Mouse (Mus musculus) left cerebral cortex, postnatal 10 days (tissue): ENCODE measurements around the gene Olfr301. TPM values are rescaled to one million over a fixed set of nuclear protein-coding genes. Genes with fewer than 3 reads are reported as not detected.

ENCODE experiments used
- DNase-seq, 2 experiments: peaks; one replicate each; pipeline ENCODE4 v3.0.0; 2021 to 2022; ENCODE audit warnings: low spot score in 2 of 2, mixed read lengths in 1 of 2; ENCODE audit errors: extremely low spot score in 1 of 2
- intact Hi-C: fragments of 180-260 bp; cut with DNase I; formaldehyde crosslinking; loops from one replicate; pipeline ENCODE4 v1.15.1; 2025
- total RNA-seq, 2 experiments: library from RNA; stranded (reverse); gene quantifications; 2 replicates each; pipeline ENCODE4 v1.2.3; 2021

The Olfr301 gene
- total RNA-seq = not detected

DNA sequence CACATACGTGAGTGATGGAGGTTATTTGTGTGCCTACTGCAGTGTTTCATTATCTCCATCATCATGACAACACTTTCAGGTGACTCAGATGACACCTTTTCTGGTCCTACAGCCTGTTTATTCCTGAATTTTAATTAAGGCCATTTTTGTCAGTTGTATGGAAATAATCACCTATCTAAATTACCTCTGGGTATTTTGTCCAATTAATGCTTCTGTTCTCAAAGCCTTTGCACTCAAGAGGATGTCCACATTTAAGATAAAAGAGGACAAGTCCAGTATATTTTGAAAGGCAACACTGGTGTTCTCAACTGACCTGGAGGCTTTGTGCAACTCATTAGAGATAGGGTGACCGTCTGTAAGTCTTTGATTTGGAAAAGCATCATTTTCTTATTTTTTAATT, at the start of gene Olfr301:
Gene Olfr301, plus strand, starts transcription at position 301 of the 400 bp plus-strand sequence.
- intact Hi-C loops = no loop called here

DNA sequence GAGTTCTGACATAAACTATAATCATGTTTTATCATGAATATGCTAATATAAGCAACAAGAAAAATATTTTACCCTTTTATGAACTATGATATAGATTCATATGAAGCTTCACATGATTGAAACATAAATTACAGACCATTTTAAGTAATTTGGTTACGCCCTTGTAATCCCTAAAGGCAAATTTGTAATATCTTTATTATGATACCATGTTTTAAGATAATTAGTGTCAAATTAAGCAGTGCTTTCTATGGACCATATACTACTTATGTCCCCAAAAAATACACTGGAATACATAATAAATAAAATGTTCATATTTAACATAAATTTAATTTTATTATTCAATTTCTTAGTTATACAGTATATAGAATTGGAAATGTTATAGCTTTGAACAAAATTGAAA, 36.8 kb upstream of the Olfr301 start, which contains the start of gene Olfr305:
Gene Olfr305, minus strand, starts transcription at position 101 of the 400 bp plus-strand sequence.
- no peak for DNase-seq
- intact Hi-C loops = no loop called here

More for the DNA sequence above, at the start of gene Olfr301:
- no peak for DNase-seq

DNA sequence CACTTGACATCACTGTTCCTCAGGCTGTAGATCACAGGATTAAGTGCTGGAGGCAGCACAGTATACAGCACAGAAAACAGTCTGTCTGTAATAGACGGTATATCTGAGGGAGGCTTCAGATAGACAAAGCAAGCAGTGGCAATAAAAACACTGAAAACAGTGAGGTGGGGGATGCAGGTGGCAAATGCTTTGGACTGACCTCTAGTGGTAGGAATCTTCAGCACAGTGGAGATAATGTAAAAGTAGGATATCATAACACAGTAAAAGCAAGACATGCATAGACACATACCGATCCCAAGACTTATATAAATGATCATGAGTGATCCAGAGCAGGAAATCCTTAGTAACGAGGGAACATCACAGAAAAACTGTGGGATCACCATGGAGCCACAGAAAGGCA, 17.9 kb upstream of the Olfr301 start:
- intact Hi-C loops = no loop called here
- DNase-seq = no peak

DNA sequence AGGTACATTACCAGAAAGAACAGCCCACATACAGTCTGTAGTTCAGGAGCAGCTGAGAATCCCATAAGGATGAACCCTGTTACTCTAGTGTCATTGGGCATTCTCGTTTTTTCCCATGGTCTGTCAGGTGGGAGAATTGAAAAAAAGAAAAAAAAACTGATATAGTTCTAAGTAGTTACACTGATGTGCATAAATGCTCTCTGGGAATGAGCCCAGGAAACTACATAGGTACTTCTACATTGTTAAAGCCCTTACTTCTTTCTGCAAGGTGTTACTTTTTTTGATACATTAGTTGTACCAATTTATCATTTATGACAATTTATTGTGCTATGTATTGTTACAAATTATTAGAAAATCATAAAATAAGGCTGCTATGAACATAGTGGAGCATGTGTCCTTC, 17.1 kb upstream of the Olfr301 start, which contains the start of gene Olfr304:
Gene Olfr304, minus strand, starts transcription at position 101 of the 400 bp plus-strand sequence.
- DNase-seq = no peak
- intact Hi-C loops = no loop called here

DNA sequence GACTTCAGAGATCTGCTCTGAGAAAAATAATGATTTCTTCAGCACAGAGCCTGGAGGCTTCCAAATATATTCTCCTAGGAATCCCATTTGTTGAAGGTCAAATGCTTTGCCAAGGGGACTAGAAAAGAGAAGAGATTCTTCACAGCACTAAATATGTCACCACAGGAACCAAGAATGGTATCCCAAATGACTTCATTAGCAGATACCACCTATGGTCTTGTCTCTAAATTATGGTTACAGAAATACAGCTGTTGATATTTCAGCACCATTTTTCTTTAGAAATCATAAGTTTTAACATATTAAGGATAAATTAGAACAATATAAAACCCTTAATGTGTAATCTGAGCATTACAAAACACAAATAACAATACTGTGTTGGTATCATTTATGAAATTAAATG, 6.0 kb upstream of the Olfr301 start, which contains the start of gene Olfr303:
Gene Olfr303, minus strand, starts transcription at position 101 of the 400 bp plus-strand sequence.
- no peak for DNase-seq
- intact Hi-C loops = no loop called here

DNA sequence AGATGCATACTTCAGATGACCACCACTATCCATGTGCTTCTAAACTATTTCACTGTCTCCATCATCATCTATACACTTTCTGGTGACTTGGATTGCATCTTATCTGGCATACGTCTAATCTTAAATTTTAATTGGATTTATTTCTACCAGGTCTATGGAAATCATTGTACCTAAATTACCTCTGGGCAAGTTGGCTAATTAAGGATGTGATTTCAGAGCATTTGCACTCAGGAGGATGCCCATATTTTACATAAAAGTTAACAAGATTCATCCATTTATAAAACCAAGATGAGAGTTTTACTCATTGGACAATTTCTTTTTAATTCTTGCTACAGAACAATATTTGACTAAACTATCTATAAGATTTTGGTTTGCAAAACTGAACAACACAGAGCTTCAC, 56.0 kb downstream of the Olfr301 start, which contains the start of gene Olfr299:
Gene Olfr299, plus strand, starts transcription at position 301 of the 400 bp plus-strand sequence.
- no peak for DNase-seq
- intact Hi-C loops = no loop called here

Other genes starting within 250 kb of the Olfr301 start
- not detected for gene Vmn2r75, start 232.1 kb upstream of the Olfr301 start, total RNA-seq
- gene Vmn2r76, start 157.5 kb upstream of the Olfr301 start, total RNA-seq = not detected
- gene Olfr310, start 126.7 kb upstream of the Olfr301 start, total RNA-seq = not detected
- not detected for gene Olfr309, start 90.1 kb upstream of the Olfr301 start, total RNA-seq
- not detected for gene Olfr308, start 78.2 kb upstream of the Olfr301 start, total RNA-seq
- gene Olfr307, start 66.3 kb upstream of the Olfr301 start, total RNA-seq = not detected
- gene Olfr305, start 36.9 kb upstream of the Olfr301 start, total RNA-seq = not detected
- gene Olfr304, start 17.2 kb upstream of the Olfr301 start, total RNA-seq = not detected
- not detected for gene Olfr303, start 6.1 kb upstream of the Olfr301 start, total RNA-seq
- not detected for gene Olfr299, start 56.1 kb downstream of the Olfr301 start, total RNA-seq
- gene Olfr298, start 88.6 kb downstream of the Olfr301 start, total RNA-seq = not detected
- gene Olfr297, start 116.1 kb downstream of the Olfr301 start, total RNA-seq = not detected
- gene Olfr295, start 180.0 kb downstream of the Olfr301 start, total RNA-seq = not detected
- not detected for gene Olfr294, start 212.8 kb downstream of the Olfr301 start, total RNA-seq
- not detected for gene Olfr293, start 245.2 kb downstream of the Olfr301 start, total RNA-seq